Mouse (Mus musculus): ENCODE results near the gene Prkg1. TPM values are rescaled to one million over a fixed set of nuclear protein-coding genes. Genes with fewer than 3 reads are reported as not detected.
A peak's percentile ranks its signal among the peaks of the same experiment; 100 is the strongest.

Prkg1 gene
- total RNA-seq, 4 experiments from 2014 or later = 17.2 to 37.1 (median 29.4) TPM

- DNase-seq (ENCODE audit: low spot score in 2 of 2) = no peak
Measured at GRCm38 (mm10) chr19:31746635-31747034, 18.2 kb downstream of the Prkg1 start.

- DNase-seq (ENCODE audit: low spot score in 2 of 2) = no peak
Measured at GRCm38 (mm10) chr19:31743241-31744045, 21.4 kb downstream of the Prkg1 start.

- no peak for DNase-seq (ENCODE audit: low spot score in 2 of 2)
Measured at GRCm38 (mm10) chr19:31714900-31715299, 49.9 kb downstream of the Prkg1 start.

- no peak for DNase-seq (ENCODE audit: low spot score in 2 of 2)
Measured at GRCm38 (mm10) chr19:31714418-31714817, 50.4 kb downstream of the Prkg1 start.

DNA sequence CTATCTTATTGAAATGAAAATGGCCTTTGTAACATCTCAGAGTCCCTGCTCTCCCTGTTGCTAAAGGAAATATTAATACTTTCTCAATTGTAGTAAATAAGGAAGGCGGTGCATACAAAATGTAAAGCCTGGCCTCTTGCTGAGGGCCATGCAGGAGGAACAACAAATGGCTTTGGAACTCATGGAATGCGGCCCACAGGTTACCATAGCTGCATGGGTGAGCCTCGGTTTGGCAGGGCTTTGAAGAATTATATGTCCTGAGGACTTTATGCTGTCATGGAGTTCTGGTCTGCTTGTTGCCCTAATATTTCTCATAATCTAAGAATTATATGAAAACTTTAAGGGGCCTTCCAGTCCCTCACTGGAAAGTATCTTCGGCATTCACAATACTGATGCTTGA lies 51.5 kb downstream of the Prkg1 start:
- no peak for DNase-seq (ENCODE audit: low spot score in 2 of 2)

DNA sequence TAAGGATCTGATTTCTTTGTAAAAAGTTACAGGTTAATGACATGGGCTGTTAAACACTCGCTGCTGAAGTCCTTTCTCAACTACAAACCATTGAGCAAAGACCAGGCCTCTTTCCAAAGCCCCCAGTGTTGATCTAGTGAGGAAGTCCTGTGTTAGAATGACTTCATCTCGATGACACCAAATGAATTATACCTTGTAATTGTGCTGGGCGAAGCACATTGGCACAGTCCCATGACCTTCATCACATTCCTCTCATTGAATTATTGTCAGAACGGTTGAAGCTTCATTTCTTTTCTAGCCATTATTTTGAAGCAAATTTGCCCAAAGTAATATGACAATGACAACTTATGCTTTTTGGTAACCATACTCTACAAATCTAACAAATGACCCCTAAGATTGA lies 54.5 kb downstream of the Prkg1 start:
- DNase-seq (ENCODE audit: low spot score in 2 of 2) = no peak

DNA sequence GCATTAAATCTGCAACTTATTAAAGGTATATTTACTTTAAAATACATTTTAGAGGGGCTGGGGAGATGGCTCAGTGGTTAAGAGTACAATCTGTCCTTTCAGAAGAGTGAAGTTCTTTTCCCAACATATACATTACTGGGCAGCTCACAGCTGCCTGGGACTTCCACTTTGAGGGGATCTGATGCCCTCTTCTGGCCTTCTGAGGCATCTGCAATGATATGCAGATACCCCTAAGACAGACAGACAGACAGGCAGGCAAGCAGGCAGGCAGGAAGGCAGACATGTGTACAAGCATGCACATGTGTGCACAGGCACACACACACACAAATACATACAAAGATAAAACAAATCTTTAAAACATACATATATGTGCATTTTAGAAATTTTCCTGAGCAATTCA lies 60.8 kb downstream of the Prkg1 start:
- DNase-seq (ENCODE audit: low spot score in 2 of 2) = no peak

- no peak for DNase-seq (ENCODE audit: low spot score in 2 of 2)
Measured at GRCm38 (mm10) chr19:31698916-31699315, 65.9 kb downstream of the Prkg1 start.

DNA sequence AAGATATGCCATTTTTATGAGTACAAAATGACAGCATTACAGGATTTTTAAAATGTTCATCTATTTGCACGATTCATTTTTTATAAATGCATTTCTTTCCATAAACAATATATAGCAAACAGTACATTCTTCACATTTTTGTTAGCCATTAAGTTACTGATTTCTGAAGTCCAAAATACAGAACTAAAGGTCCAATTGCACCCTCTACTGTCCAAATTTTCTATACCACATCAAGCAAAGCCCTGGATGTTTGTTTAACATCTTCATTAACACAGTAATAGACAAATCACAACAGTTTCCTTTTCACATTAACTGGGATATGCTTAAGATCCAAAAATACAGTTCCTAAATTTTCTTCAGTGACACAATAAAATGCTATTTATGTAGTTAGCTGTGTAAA lies 84.0 kb downstream of the Prkg1 start:
- DNase-seq (ENCODE audit: low spot score in 2 of 2) = no peak

DNA sequence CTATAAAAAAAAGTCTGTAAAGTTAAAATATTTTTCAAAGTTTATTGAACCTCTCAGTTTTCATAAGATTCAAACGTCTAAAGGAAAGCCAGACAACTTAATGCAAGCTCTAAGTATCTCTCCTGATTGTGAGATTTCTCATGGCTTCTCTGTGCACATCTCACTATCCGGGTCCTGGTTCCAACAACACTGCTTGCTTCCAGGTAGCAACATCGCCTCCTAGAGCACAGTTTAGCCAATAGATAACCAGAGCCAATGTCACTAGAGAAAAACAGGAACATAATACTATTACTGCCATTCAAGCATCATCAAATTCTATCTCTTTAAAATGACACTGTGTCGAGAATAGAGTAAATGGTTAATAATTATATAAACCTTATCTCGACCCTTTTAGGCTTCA lies 86.5 kb downstream of the Prkg1 start:
- no peak for DNase-seq (ENCODE audit: low spot score in 2 of 2)

DNA sequence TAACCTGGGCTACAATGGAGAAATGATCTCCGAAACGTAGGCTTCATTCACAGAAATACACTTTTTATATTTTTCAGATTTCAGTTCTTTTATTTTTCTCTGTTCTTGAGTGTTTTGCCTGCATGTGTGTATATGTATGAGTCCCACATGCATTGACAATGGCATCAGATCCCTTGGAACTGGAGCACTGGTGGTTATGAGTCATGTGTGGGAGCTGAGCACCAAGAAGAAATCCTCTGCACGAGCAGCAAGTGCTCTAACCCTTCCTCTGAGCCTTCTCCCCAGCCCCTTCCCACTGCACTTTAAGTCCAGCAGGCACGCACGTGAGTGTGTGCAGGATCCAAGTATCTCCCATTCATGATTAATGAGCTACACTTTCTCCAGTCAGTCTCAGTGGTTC lies 93.1 kb downstream of the Prkg1 start:
- DNase-seq (ENCODE audit: low spot score in 2 of 2) = no peak

GRCm38 (mm10) chr19:31665007-31665406 lies 99.8 kb downstream of the Prkg1 start:
- no peak for DNase-seq (ENCODE audit: low spot score in 2 of 2)

- peak in 1 of 2 experiments; percentile 17 for DNase-seq (ENCODE audit: low spot score in 2 of 2)
Measured at GRCm38 (mm10) chr19:31664159-31664991, 100.5 kb downstream of the Prkg1 start.

DNA sequence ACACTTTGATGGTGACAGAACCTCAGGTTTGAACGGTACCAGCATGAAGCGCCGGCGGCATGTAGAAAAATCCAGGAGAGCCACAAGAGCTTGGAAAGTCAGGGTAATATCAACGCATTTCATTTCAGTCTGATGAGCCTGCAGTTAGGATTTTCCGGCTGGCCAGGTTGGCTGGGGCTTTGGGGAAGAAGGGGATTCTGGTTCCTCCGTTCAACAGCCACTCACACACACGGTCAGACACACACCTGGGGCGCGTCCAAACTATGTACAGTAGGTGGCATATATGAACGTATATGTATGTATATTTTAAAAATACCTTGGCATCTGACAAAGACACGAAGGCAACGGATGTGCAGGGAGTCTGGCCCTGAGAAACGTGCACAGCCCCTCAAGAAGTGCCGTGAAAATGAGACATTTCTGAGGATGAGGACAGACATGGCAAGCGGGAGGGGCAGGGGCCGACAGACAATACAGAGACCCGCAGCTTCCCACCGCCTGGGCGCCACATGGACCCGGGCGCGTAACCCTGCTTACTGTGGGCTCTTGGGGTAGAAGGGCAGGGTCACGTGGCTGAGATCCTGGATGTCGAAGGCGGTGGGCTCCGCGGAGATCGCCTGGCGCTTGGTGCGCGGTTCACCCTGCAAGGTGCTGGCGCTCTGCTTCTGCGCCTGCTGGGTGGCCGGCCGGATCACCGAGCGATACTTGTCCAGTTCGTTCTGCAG lies 101.2 kb downstream of the Prkg1 start:
- no peak for DNase-seq (ENCODE audit: low spot score in 2 of 2)

- DNase-seq (ENCODE audit: low spot score in 2 of 2) = no peak
Measured at GRCm38 (mm10) chr19:31662802-31663201, 102.0 kb downstream of the Prkg1 start.

- DNase-seq (ENCODE audit: low spot score in 2 of 2) = no peak
Measured at GRCm38 (mm10) chr19:31658751-31659397, 106.0 kb downstream of the Prkg1 start.

DNA sequence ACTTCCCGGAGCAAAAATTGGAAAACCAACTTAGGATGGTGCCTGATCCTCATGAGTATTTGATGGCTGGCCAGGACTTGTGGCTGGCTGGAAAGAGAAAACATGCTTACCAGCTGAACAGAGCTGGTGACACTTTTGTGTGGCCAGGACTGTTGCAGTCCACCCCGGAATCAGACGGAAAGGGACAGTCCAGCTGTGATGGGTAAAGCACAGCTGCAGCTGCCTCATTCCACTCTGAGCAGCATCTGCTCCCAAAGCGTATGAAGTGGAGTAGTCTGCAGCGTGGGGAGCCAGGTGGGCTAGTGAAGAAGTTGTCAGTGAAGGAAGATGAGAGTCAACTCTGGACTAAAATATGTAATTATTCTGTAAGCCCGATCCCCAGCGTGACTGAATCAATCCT lies 108.6 kb downstream of the Prkg1 start:
- DNase-seq (ENCODE audit: low spot score in 2 of 2) = no peak

DNA sequence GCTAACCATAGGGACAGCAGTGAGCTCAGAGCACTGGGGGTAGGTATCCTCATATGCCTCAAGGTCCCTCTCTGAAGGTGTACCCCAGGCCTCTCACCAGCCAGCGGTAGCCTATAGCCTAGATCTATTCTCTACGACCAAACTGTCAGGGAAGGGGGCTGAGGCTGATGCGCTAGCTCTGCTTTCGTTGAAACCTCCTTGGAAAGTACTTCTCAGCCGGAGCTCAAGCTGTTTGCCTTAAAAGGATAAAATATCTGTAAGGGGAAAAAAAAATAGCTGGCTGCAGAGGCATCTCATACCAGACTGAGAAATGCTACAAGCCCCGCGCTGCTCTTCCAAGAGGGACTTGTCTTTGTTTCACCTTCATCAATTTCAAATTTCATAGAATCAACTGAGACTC lies 109.0 kb downstream of the Prkg1 start:
- DNase-seq (ENCODE audit: low spot score in 2 of 2) = no peak

GRCm38 (mm10) chr19:31654022-31654421 lies 110.8 kb downstream of the Prkg1 start:
- no peak for DNase-seq (ENCODE audit: low spot score in 2 of 2)

DNA sequence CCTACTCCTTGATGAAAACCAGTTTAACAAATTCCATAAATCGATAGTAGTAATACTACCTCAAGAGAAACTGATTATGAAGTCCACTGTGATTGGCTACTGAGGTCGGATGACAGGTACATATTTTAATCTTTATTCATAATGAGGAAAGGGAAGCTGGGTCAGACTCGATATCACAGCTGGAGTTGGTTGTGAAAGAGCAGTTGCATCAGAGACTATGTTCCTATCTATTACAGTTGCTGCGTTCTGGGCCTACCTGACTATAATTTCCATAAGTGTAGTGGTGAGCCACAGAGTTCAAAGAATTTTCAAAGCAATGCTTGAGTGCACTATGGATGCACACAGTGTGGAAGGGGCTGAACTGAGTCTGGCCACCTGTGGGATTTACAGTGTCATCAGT lies 114.4 kb downstream of the Prkg1 start:
- no peak for DNase-seq (ENCODE audit: low spot score in 2 of 2)

DNA sequence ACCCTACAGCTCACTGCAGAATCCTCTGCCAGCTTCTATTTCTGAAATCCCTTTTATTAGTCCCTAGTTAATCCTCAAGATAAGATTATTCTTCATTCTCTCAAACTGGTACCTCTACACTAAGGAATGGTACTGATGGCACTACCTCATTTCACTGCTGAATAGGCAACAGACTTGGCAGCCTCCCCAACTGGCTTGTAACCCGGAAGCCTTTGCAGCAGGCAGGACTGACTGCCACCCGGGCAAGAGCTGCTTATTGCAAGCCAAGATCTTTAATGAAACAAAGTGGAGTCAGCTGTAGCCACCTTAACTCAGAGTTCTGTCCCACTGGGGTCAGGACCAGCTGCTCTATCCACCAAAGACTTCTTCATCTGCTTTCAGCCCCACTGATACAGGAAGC lies 117.3 kb downstream of the Prkg1 start:
- DNase-seq (ENCODE audit: low spot score in 2 of 2) = no peak

All from gastrocnemius, adult 8-10 months (tissue).